Mouse (Mus musculus): ENCODE results near the gene Csf2.

GRCm38 (mm10) chr11:54242494-54242893 lies 7.0 kb downstream of the Csf2 start:
- TF ChIP-seq POLR2A (IDR thresholded peaks at IDR 0.05; ENCODE audit: insufficient read depth, low read depth, low read length) (no peak), CTCF (IDR thresholded peaks at IDR 0.05; ENCODE audit: insufficient read depth, low read depth, low read length) (no peak)
